Mouse (Mus musculus) cerebellum, adult 2 months (tissue): ENCODE data around the gene Cd63. TPM values are rescaled to one million over a fixed set of nuclear protein-coding genes. Genes with fewer than 3 reads are reported as not detected.

Source experiments
- DNase-seq, 2 experiments: peaks; one replicate each; pipeline ENCODE4 v3.0.0; 2021
- H3K27ac ChIP-seq: fragments of 200-500 bp; 2 replicates; pipeline ENCODE4 v1.5.1; 2012; ENCODE audit warnings: low read length, control low read depth, inconsistent platforms; ENCODE audit not compliant: insufficient read depth
- H3K27me3 ChIP-seq: fragments of 200-500 bp; 2 replicates; pipeline ENCODE4 v1.6.1; 2012; ENCODE audit warnings: inconsistent platforms, mild to moderate bottlenecking, low read length, moderate library complexity; ENCODE audit not compliant: control insufficient read depth, insufficient read depth
- H3K4me1 ChIP-seq: fragments of 200-500 bp; 2 replicates; pipeline ENCODE4 v1.6.1; 2011; ENCODE audit warnings: low read length; ENCODE audit not compliant: control insufficient read depth, insufficient read depth
- H3K4me3 ChIP-seq: fragments of 200-500 bp; replicated peaks from 2 replicates; pipeline ENCODE3; 2011; ENCODE audit warnings: mild to moderate bottlenecking, low read depth, low read length, control low read depth; ENCODE audit not compliant: insufficient read depth
- CTCF ChIP-seq: fragments of 200-500 bp; IDR thresholded peaks from 2 replicates; pipeline ENCODE4 v1.5.1; 2011; ENCODE audit warnings: low read depth, mild to moderate bottlenecking, control low read depth, low read length, moderate library complexity, borderline replicate concordance; ENCODE audit not compliant: insufficient read depth
- POLR2A ChIP-seq: fragments of 200-500 bp; IDR thresholded peaks from 2 replicates; pipeline ENCODE4 v1.6.1; 2011; ENCODE audit warnings: low read length, control low read depth, borderline replicate concordance; ENCODE audit not compliant: insufficient read depth
- WGBS: fragments of 180-500 bp; shearing (Covaris S2); methylation state at CpG from one replicate; pipeline ENCODE4 v1.1.7; 2018; 5-methylcytosine and 5-hydroxymethylcytosine counted together
- polyA plus RNA-seq: library from polyadenylated mRNA; depleted of rRNA; stranded (reverse); fragments of >200 nt; gene quantifications from 2 replicates; pipeline ENCODE4 v1.2.3, GENCODE M21; 2012

Cd63 gene
- polyA plus RNA-seq, 1 experiment = 110 TPM

GRCm38 (mm10) chr10:128921883-128922821 lies 21.4 kb downstream of the Cd63 start:
- WGBS = 20% methylated on average over 16 of the region's 16 CpGs

GRCm38 (mm10) chr10:128922822-128923012 lies 21.9 kb downstream of the Cd63 start, which contains the start of gene Rdh5:
Gene Rdh5, minus strand, starts transcription at chr10:128922888.
- no peaks in the 10 kb centered on the region for H3K27me3 ChIP-seq
- H3K4me3 ChIP-seq = peak within 1 kb of the TSS; percentile 69
- TF ChIP-seq POLR2A (no peak), CTCF (no peak)
- H3K27ac ChIP-seq = peak within 1 kb of the TSS; percentile 93
- DNase-seq = no peak
- 7% methylated on average over 1 of the region's 1 CpGs for WGBS
- peaks cover 42% of the 10 kb centered on the region for H3K4me1 ChIP-seq

More at GRCm38 (mm10) chr10:128921883-128922821, 21.4 kb downstream of the Cd63 start:
- peaks cover 47% of the 10 kb centered on the region for H3K4me1 ChIP-seq
- DNase-seq = peak in 1 of 2 experiments; percentile 28
- H3K27me3 ChIP-seq = no peaks in the 10 kb centered on the region
- peak overlapping the region; percentile 69 for H3K4me3 ChIP-seq
- TF ChIP-seq POLR2A = no peak
- TF ChIP-seq CTCF = no peak
- H3K27ac ChIP-seq = 0 out of 2 replicates have a peak overlapping the region, but pooled peaks have one; percentile 4

- Histone ChIP-seq H3K4me1 (peaks cover 38% of the 10 kb centered on the region), H3K27me3 (no peaks in the 10 kb centered on the region), H3K4me3 (peak overlapping the region; percentile 69), H3K27ac (peak overlapping the region; percentile 93)
- peak; percentile 96 for DNase-seq
- under 1% methylated on average over 42 of the region's 42 CpGs for WGBS
- TF ChIP-seq CTCF (no peak), POLR2A (peak; percentile 88)
These were observed 22.4 kb downstream of the Cd63 start for GRCm38 (mm10) chr10:128923013-128923691.

GRCm38 (mm10) chr10:128923935-128924334 lies 23.1 kb downstream of the Cd63 start, which contains the start of gene Bloc1s1:
Gene Bloc1s1, minus strand, starts transcription at chr10:128924035.
- Histone ChIP-seq H3K4me1 (peaks cover 34% of the 10 kb centered on the region), H3K27me3 (no peaks in the 10 kb centered on the region), H3K27ac (peak within 1 kb of the TSS; percentile 93), H3K4me3 (peak within 1 kb of the TSS; percentile 69)
- WGBS = 31% methylated on average over 9 of the region's 9 CpGs
- no peak for DNase-seq
- no peak for TF ChIP-seq CTCF

GRCm38 (mm10) chr10:128928356-128928755 lies 27.6 kb downstream of the Cd63 start:
- Histone ChIP-seq H3K27ac (no peak overlapping the region), H3K27me3 (no peaks in the 10 kb centered on the region), H3K4me1 (peaks cover 3% of the 10 kb centered on the region; the same call in 1 of the 2 replicates), H3K4me3 (no peak overlapping the region)
- no peak for TF ChIP-seq CTCF
- no peak for TF ChIP-seq POLR2A
- no peak for DNase-seq
- 42% methylated on average over 4 of the region's 4 CpGs for WGBS

GRCm38 (mm10) chr10:128929638-128930378 lies 29.0 kb downstream of the Cd63 start:
- WGBS = 60% methylated on average over 7 of the region's 7 CpGs
- Histone ChIP-seq H3K4me1 (no peaks in the 10 kb centered on the region), H3K27me3 (no peaks in the 10 kb centered on the region), H3K27ac (no peak overlapping the region), H3K4me3 (no peak overlapping the region)
- TF ChIP-seq CTCF (no peak), POLR2A (no peak)
- DNase-seq = no peak

GRCm38 (mm10) chr10:128931441-128931840 lies 30.7 kb downstream of the Cd63 start:
- 74% methylated on average over 2 of the region's 2 CpGs for WGBS
- no peaks in the 10 kb centered on the region for H3K27me3 ChIP-seq
- no peak for DNase-seq
- TF ChIP-seq POLR2A = no peak
- TF ChIP-seq CTCF = no peak
- no peak overlapping the region for H3K27ac ChIP-seq
- peaks cover 3% of the 10 kb centered on the region for H3K4me1 ChIP-seq
- no peak overlapping the region for H3K4me3 ChIP-seq
